Mouse (Mus musculus) lung, postnatal 0 days (tissue): ENCODE measurements at regions not wholly inside any gene's neighbourhood (a gene's known extent, or its start where the extent isn't known, plus 50 kb on each side); places are given as distances from the start of the nearest gene placed in this dataset.

Experiments used
- ATAC-seq: fragments of 200-750 bp; cut with Nextera tagmentation; 2 replicates; pipeline ENCODE4 v1.8.0; 2017; ENCODE audit warnings: moderate library complexity
- DNase-seq: peaks from one replicate; pipeline ENCODE4 v3.0.0-alpha.2; 2016; ENCODE audit warnings: low spot score
- H3K27ac ChIP-seq: fragments of 300-500 bp; sonication (generic); 2 replicates; pipeline ENCODE4 v1.5.1; 2014; ENCODE audit warnings: antibody characterized with exemption, mild to moderate bottlenecking, low read length, mixed read lengths
- H3K27me3 ChIP-seq: fragments of 300-500 bp; sonication (generic); replicated peaks from 2 replicates; pipeline ENCODE4 v1.6.1; 2014; ENCODE audit warnings: low read length, mixed read lengths; ENCODE audit not compliant: insufficient read depth
- H3K36me3 ChIP-seq: fragments of 300-500 bp; sonication (generic); 2 replicates; pipeline ENCODE4 v1.6.1; 2014; ENCODE audit warnings: low read length, mixed read lengths; ENCODE audit not compliant: insufficient read depth
- H3K4me1 ChIP-seq: fragments of 300-500 bp; sonication (generic); 2 replicates; pipeline ENCODE4 v1.6.1; 2014; ENCODE audit warnings: antibody characterized with exemption, low read depth, low read length, mixed read lengths; ENCODE audit not compliant: insufficient read depth
- H3K4me2 ChIP-seq: fragments of 300-500 bp; sonication (generic); replicated peaks from 2 replicates; pipeline ENCODE4 v1.6.1; 2014; ENCODE audit warnings: low read depth, mild to moderate bottlenecking, low read length, moderate library complexity, mixed read lengths
- H3K4me3 ChIP-seq: fragments of 300-500 bp; sonication (generic); 2 replicates; pipeline ENCODE4 v1.5.1; 2014; ENCODE audit warnings: low read depth, low read length
- H3K9ac ChIP-seq: fragments of 300-500 bp; sonication (generic); replicated peaks from 2 replicates; pipeline ENCODE4 v1.6.1; 2014; ENCODE audit warnings: low read depth, mild to moderate bottlenecking
- H3K9me3 ChIP-seq: fragments of 300-500 bp; sonication (generic); 2 replicates; pipeline ENCODE4 v1.6.1; 2016; ENCODE audit warnings: low read length, mixed read lengths
- CTCF ChIP-seq: IDR thresholded peaks from 2 replicates; pipeline ENCODE4 v1.5.1; 2016; ENCODE audit warnings: antibody characterized with exemption, mild to moderate bottlenecking
- EP300 ChIP-seq: IDR thresholded peaks from 2 replicates; pipeline ENCODE4 v1.6.1; 2016; ENCODE audit warnings: antibody characterized with exemption, mild to moderate bottlenecking, control low read depth
- WGBS: fragments of 180-500 bp; shearing (Covaris S2); extraction: QIAGEN DNeasy Blood & Tissue Kit; methylation state at CpG from one replicate; pipeline ENCODE4 v1.1.7; 2014; 5-methylcytosine and 5-hydroxymethylcytosine counted together

- Histone ChIP-seq H3K9ac (no peak overlapping the region), H3K36me3 (no peaks in the 10 kb centered on the region), H3K4me2 (no peak overlapping the region), H3K27ac (no peak overlapping the region), H3K9me3 (no peaks in the 10 kb centered on the region), H3K4me1 (no peaks in the 10 kb centered on the region), H3K27me3 (no peaks in the 10 kb centered on the region), H3K4me3 (no peak overlapping the region)
- 73% methylated on average over 2 of the region's 2 CpGs for WGBS
- no peak for ATAC-seq
- no peak for DNase-seq
- TF ChIP-seq EP300: no peak
- no peak for TF ChIP-seq CTCF
Measured at GRCm38 (mm10) chr7:137875306-137875705, 437.9 kb downstream of the Glrx3 start.

GRCm38 (mm10) chr7:137879296-137879695 lies 441.9 kb downstream of the Glrx3 start:
- H3K27me3 ChIP-seq: no peaks in the 10 kb centered on the region
- H3K9me3 ChIP-seq: no peaks in the 10 kb centered on the region
- ATAC-seq (no peak), DNase-seq (no peak)
- TF ChIP-seq CTCF: no peak
- no peak for TF ChIP-seq EP300
- H3K36me3 ChIP-seq: no peaks in the 10 kb centered on the region
- no peak overlapping the region for H3K9ac ChIP-seq
- no peak overlapping the region for H3K27ac ChIP-seq
- H3K4me3 ChIP-seq: no peak overlapping the region
- H3K4me1 ChIP-seq: no peaks in the 10 kb centered on the region
- no peak overlapping the region for H3K4me2 ChIP-seq
- 85% methylated on average over 12 of the region's 12 CpGs for WGBS

- 54% methylated on average over 5 of the region's 5 CpGs for WGBS
- no peak for ATAC-seq
- no peak for TF ChIP-seq CTCF
- no peak for TF ChIP-seq EP300
Measured at GRCm38 (mm10) chr7:137882876-137883275, 445.5 kb downstream of the Glrx3 start.

GRCm38 (mm10) chr7:137883701-137884100 lies 446.3 kb downstream of the Glrx3 start:
- no peaks in the 10 kb centered on the region for H3K36me3 ChIP-seq
- H3K4me2 ChIP-seq: no peak overlapping the region
- ATAC-seq (no peak), DNase-seq (no peak)
- no peak overlapping the region for H3K9ac ChIP-seq
- WGBS: 50% methylated on average over 4 of the region's 4 CpGs
- no peak overlapping the region for H3K27ac ChIP-seq
- H3K4me3 ChIP-seq: no peak overlapping the region
- H3K27me3 ChIP-seq: no peaks in the 10 kb centered on the region
- no peaks in the 10 kb centered on the region for H3K9me3 ChIP-seq
- H3K4me1 ChIP-seq: no peaks in the 10 kb centered on the region
- TF ChIP-seq CTCF (no peak), EP300 (no peak)

More at GRCm38 (mm10) chr7:137882876-137883275, 445.5 kb downstream of the Glrx3 start:
- Histone ChIP-seq H3K36me3 (no peaks in the 10 kb centered on the region), H3K4me1 (no peaks in the 10 kb centered on the region), H3K4me3 (no peak overlapping the region), H3K4me2 (no peak overlapping the region), H3K27ac (no peak overlapping the region), H3K27me3 (no peaks in the 10 kb centered on the region), H3K9ac (no peak overlapping the region), H3K9me3 (no peaks in the 10 kb centered on the region)
- no peak for DNase-seq

GRCm38 (mm10) chr7:137885146-137885545 lies 447.7 kb downstream of the Glrx3 start:
- H3K4me3 ChIP-seq: no peak overlapping the region
- 67% methylated on average over 8 of the region's 8 CpGs for WGBS
- no peak overlapping the region for H3K27ac ChIP-seq
- H3K9me3 ChIP-seq: no peaks in the 10 kb centered on the region
- no peaks in the 10 kb centered on the region for H3K4me1 ChIP-seq
- H3K9ac ChIP-seq: no peak overlapping the region
- ATAC-seq: no peak
- H3K36me3 ChIP-seq: no peaks in the 10 kb centered on the region
- no peaks in the 10 kb centered on the region for H3K27me3 ChIP-seq
- DNase-seq: no peak
- H3K4me2 ChIP-seq: no peak overlapping the region
- TF ChIP-seq EP300 (no peak), CTCF (no peak)

GRCm38 (mm10) chr7:137888731-137889130 lies 451.3 kb downstream of the Glrx3 start:
- TF ChIP-seq CTCF: no peak
- TF ChIP-seq EP300: no peak
- ATAC-seq (no peak), DNase-seq (no peak)
- no peaks in the 10 kb centered on the region for H3K36me3 ChIP-seq
- no peak overlapping the region for H3K4me3 ChIP-seq
- no peaks in the 10 kb centered on the region for H3K4me1 ChIP-seq
- H3K9me3 ChIP-seq: no peaks in the 10 kb centered on the region
- H3K27ac ChIP-seq: no peak overlapping the region
- WGBS: 80% methylated on average over 11 of the region's 11 CpGs
- no peak overlapping the region for H3K9ac ChIP-seq
- no peak overlapping the region for H3K4me2 ChIP-seq
- no peaks in the 10 kb centered on the region for H3K27me3 ChIP-seq

- WGBS: 66% methylated on average over 9 of the region's 9 CpGs
- no peaks in the 10 kb centered on the region for H3K4me1 ChIP-seq
- H3K9me3 ChIP-seq: no peaks in the 10 kb centered on the region
- no peaks in the 10 kb centered on the region for H3K27me3 ChIP-seq
- TF ChIP-seq EP300 (no peak), CTCF (no peak)
- no peak overlapping the region for H3K27ac ChIP-seq
- H3K4me3 ChIP-seq: no peak overlapping the region
- no peaks in the 10 kb centered on the region for H3K36me3 ChIP-seq
- DNase-seq (no peak), ATAC-seq (no peak)
- H3K9ac ChIP-seq: no peak overlapping the region
- H3K4me2 ChIP-seq: no peak overlapping the region
Measured at GRCm38 (mm10) chr7:137906424-137907060, 469.1 kb downstream of the Glrx3 start.
